Mouse (Mus musculus) liver, postnatal 0 days (tissue): Measurements from ENCODE around the gene Dcaf17.

Experiments
- CTCF ChIP-seq: sonication (generic); IDR thresholded peaks from 2 replicates; pipeline ENCODE4 v1.5.1; 2016; ENCODE audit warnings: antibody characterized with exemption, low read depth
- EP300 ChIP-seq: IDR thresholded peaks from 2 replicates; pipeline ENCODE4 v1.6.1; 2016; ENCODE audit warnings: antibody characterized with exemption, low read depth, mild to moderate bottlenecking

DNA sequence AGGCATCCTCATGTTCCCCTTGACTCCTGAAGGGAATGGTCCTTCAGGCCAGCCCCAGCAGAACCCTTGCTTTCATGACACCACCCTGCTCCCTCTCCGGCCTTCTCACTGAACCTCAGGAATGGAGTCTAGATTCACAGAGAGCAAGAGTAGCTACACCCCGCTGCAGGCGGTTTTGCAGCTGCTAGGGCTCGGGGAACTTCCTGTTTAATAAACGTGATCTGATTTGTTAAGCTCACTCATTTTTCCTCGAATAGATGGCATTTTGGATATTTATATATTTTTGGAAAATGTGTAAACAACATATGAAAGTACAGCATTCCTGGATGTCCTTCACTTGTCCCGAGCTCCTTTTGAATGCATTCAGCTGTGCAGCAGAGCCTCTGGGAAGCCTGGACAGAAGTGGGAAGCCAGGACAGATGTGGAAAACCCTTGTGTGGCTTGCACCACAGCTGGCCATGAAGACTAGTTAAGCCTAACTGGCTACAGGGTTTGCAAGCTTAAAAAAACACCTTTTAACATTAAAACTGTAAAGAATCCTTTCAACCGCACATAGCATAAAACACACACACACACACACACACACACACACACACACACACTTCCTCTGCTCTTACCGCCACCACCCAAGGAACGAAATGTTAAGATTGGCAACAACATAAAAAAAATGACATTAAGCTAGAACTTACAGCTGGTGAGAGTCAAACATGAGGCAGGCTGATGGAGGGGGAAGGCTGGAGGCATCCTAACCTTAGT, 72.8 kb downstream of the Dcaf17 start:
- TF ChIP-seq CTCF (no peak), EP300 (no peak)
